ENCODE assay signal across 22 mouse cellular contexts in the genomic region with DNA sequence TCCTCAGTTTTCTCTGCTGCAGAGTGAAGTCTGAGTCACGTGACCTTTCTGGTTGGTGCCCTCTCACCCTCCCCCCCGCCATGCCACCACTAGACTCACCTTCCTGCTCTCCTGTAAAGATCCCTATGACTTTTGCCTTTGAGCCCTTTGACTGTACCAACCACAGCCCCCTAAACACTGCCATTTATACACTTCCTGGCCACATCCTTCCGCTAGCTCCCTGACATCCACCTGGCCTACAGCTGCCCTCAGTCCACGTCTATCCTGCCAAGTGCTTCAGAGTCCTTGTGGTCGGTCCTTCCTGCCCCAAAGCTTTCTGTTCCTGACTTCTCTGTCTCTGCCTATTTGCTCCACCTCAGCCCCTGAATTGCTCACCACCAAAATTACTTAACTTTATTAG. TPM values are rescaled to one million over a fixed set of nuclear protein-coding genes. Genes with fewer than 3 reads are reported as not detected.
DNase-seq lines count a peak whose midpoint lies in the region; ATAC-seq and TF ChIP-seq lines count a peak whose summit lies in the region.
"Had no signal": no experiment of that assay in that cellular context is flagged by ENCODE, and none has a peak within 500 bp of the region (broad histone marks: within the 10 kb centered on the region; RNA-seq: fewer than 3 reads in every experiment).

No protein-coding gene starts in this region.

- peaks cover 8% of the 10 kb centered on the region for H3K4me1 ChIP-seq in liver, postnatal 0 days (ENCODE audit: insufficient read depth)
- no peaks in the 10 kb centered on the region for H3K4me1 ChIP-seq in liver, embryonic 11.5 days (replicated peaks; ENCODE audit: control insufficient read depth, insufficient read depth, low read length)
- H3K4me1 ChIP-seq: embryonic facial prominence, embryonic 13.5 days; forebrain, embryonic 10.5 days; midbrain, embryonic 10.5 days had no signal

- no peak for TF ChIP-seq CTCF in liver, postnatal 0 days (IDR thresholded peaks at IDR 0.05; ENCODE audit: low read depth)

- no peaks in the 10 kb centered on the region for H3K36me3 ChIP-seq in liver, postnatal 0 days (replicated peaks; ENCODE audit: insufficient read depth, low read length)
- no peaks in the 10 kb centered on the region for H3K36me3 ChIP-seq in liver, embryonic 11.5 days (ENCODE audit: control insufficient read depth, insufficient read depth, low read length)
- no peaks in the 10 kb centered on the region for H3K36me3 ChIP-seq in splenic B cell, adult 2 months (ENCODE audit: control insufficient read depth, insufficient read depth, low read length, poor library complexity, severe bottlenecking)
- H3K36me3 ChIP-seq: embryonic facial prominence, embryonic 13.5 days; forebrain, embryonic 10.5 days; G1E; heart, embryonic 15.5 days; midbrain, embryonic 10.5 days had no signal

- no peak for TF ChIP-seq EP300 in liver, postnatal 0 days (IDR thresholded peaks at IDR 0.05; ENCODE audit: low read depth)

- no peaks in the 10 kb centered on the region for H3K27me3 ChIP-seq in liver, postnatal 0 days (ENCODE audit: insufficient read depth, low read length)
- H3K27me3 ChIP-seq in liver, embryonic 11.5 days (replicated peaks; ENCODE audit: control insufficient read depth, insufficient read depth, low read length) = no peaks in the 10 kb centered on the region
- no peaks in the 10 kb centered on the region; the same call in 1 of the 2 replicates for H3K27me3 ChIP-seq in splenic B cell, adult 2 months (ENCODE audit: control insufficient read depth, insufficient read depth, low read length, poor library complexity, severe bottlenecking)
- H3K27me3 ChIP-seq: embryonic facial prominence, embryonic 13.5 days; heart, embryonic 15.5 days had no signal

- 0 out of 2 replicates have a peak, but pooled peaks have one; percentile 17 for ATAC-seq in liver, postnatal 0 days
- no peak for ATAC-seq in liver, embryonic 11.5 days (replicated peaks; ENCODE audit: low FRiP score)
- ATAC-seq in hematopoietic stem cell, adult 5-6 weeks (replicated peaks in 1 of 2; ENCODE audit: insufficient read depth in 1 of 2, low FRiP score in 2 of 2, low TSS enrichment in 1 of 2, low read depth in 1 of 2, poor library complexity in 2 of 2, severe bottlenecking in 2 of 2) = peak; percentile 96 to 98

- H3K27ac ChIP-seq in liver, postnatal 0 days (ENCODE audit: low read depth) = no peak overlapping the region
- H3K27ac ChIP-seq in liver, embryonic 11.5 days (ENCODE audit: low read depth, low read length) = no peak overlapping the region
- H3K27ac ChIP-seq: embryonic facial prominence, embryonic 13.5 days; forebrain, embryonic 10.5 days; heart, embryonic 15.5 days; hindbrain, embryonic 14.5 days; liver, embryonic 14.5 days; midbrain, embryonic 10.5 days had no signal

- peaks cover 8% of the 10 kb centered on the region; the same call in 1 of the 2 replicates for H3K9me3 ChIP-seq in liver, postnatal 0 days (ENCODE audit: low read length)
- peaks cover 10% of the 10 kb centered on the region for H3K9me3 ChIP-seq in liver, embryonic 11.5 days (ENCODE audit: control insufficient read depth, low read length)
- H3K9me3 ChIP-seq: heart, embryonic 15.5 days had no signal

- H3K4me2 ChIP-seq in liver, postnatal 0 days (ENCODE audit: low read depth, low read length) = no peak overlapping the region
- no peak overlapping the region for H3K4me2 ChIP-seq in liver, embryonic 11.5 days
- H3K4me2 ChIP-seq: embryonic facial prominence, embryonic 13.5 days; heart, embryonic 15.5 days; hindbrain, embryonic 14.5 days had no signal

- no peak overlapping the region for H3K9ac ChIP-seq in liver, postnatal 0 days (replicated peaks)
- H3K9ac ChIP-seq in liver, embryonic 11.5 days (ENCODE audit: low read depth, low read length) = no peak overlapping the region
- H3K9ac ChIP-seq: embryonic facial prominence, embryonic 13.5 days; heart, embryonic 15.5 days; hindbrain, embryonic 14.5 days; liver, embryonic 14.5 days had no signal

- WGBS in liver, postnatal 0 days (ENCODE audit: insufficient replicate concordance) = 30% methylated on average over 5 of the region's 5 CpGs
- WGBS in liver, embryonic 11.5 days = 59% methylated on average over 5 of the region's 5 CpGs

- no peak for DNase-seq in liver, postnatal 0 days
- DNase-seq in liver, embryonic 11.5 days (ENCODE audit: low spot score) = no peak
- peak; percentile 34 for DNase-seq in splenic B cell, adult 2 months (ENCODE audit: low read depth, low spot score)
- no peak for DNase-seq in adrenal gland, adult 18-20 months (ENCODE audit: low spot score in 2 of 2)
- no peak for DNase-seq in adrenal gland, adult 8-10 months
- DNase-seq in testis, postnatal 10 days (ENCODE audit: low spot score) = no peak
- no peak for DNase-seq in kidney, adult 9 months
- DNase-seq: cerebellum, adult 11 months; cerebellum, postnatal 36 days; kidney, adult 11 months; kidney, postnatal 36 days; lung, postnatal 10 days; right cerebral cortex, adult 18-20 months; spleen, adult 18-20 months had no signal

- H3K4me3 ChIP-seq in liver, postnatal 0 days (ENCODE audit: low read depth, low read length) = no peak overlapping the region
- no peak overlapping the region for H3K4me3 ChIP-seq in liver, embryonic 11.5 days (ENCODE audit: low read depth, low read length)
- H3K4me3 ChIP-seq: embryonic facial prominence, embryonic 13.5 days; forebrain, embryonic 10.5 days; heart, embryonic 15.5 days; midbrain, embryonic 10.5 days had no signal

RNA-seq across cellular contexts. Expression of a gene that starts 16.6 kb away (rescaled TPM):
- 7.8 and 9.2 TPM in 2 replicates for polyA plus RNA-seq in liver, postnatal 0 days (2015; fragmentation: Nextera tagmentation; extraction: Ambion mirVana)
- polyA plus RNA-seq in liver, embryonic 11.5 days (2014; fragmentation: Nextera tagmentation; extraction: Ambion mirVana) = 11.9 and 12.6 TPM in 2 replicates
- total RNA-seq in hematopoietic stem cell, adult 5-6 weeks (2017) = 20.8 and 30.2 TPM in 2 replicates
- 10 to 100 TPM; 17.1 to 20.3 TPM for total RNA-seq in adrenal gland, adult 18-20 months (2021)
- total RNA-seq in adrenal gland, adult 8-10 months (2022) = 10 to 100 TPM; 20.8 to 26.1 (median 24.4) TPM

RNA-seq across cellular contexts. Expression of a gene that starts 29.1 kb away (rescaled TPM):
- 11.5 and 12.0 TPM in 2 replicates for polyA plus RNA-seq in liver, postnatal 0 days (2015; fragmentation: Nextera tagmentation; extraction: Ambion mirVana)
- 9.9 and 11.6 TPM in 2 replicates for polyA plus RNA-seq in liver, embryonic 11.5 days (2014; fragmentation: Nextera tagmentation; extraction: Ambion mirVana)
- 46.1 and 50.2 TPM in 2 replicates for total RNA-seq in hematopoietic stem cell, adult 5-6 weeks (2017)
- total RNA-seq in adrenal gland, adult 18-20 months (2021) = 10 to 100 TPM; 28.9 to 50.3 TPM
- 10 to 100 TPM; 31.0 to 43.9 (median 33.1) TPM for total RNA-seq in adrenal gland, adult 8-10 months (2022)
